Mouse (Mus musculus): ENCODE results near the gene Vkorc1l1.

GRCm38 (mm10) chr5:130022366-130022765, 80.6 kb downstream of the Vkorc1l1 start:
- TF ChIP-seq CTCF (IDR thresholded peaks at IDR 0.05; ENCODE audit: low read depth) (no peak), EP300 (IDR thresholded peaks at IDR 0.05; ENCODE audit: low read depth) (no peak)

All from heart, postnatal 0 days (tissue).